Mouse (Mus musculus): ENCODE measurements around the gene Csnk2a1. TPM values are rescaled to one million over a fixed set of nuclear protein-coding genes. Genes with fewer than 3 reads are reported as not detected.

Csnk2a1 gene
- polyA plus RNA-seq, 1 experiment from 2014 or later: 86.5 TPM

DNA sequence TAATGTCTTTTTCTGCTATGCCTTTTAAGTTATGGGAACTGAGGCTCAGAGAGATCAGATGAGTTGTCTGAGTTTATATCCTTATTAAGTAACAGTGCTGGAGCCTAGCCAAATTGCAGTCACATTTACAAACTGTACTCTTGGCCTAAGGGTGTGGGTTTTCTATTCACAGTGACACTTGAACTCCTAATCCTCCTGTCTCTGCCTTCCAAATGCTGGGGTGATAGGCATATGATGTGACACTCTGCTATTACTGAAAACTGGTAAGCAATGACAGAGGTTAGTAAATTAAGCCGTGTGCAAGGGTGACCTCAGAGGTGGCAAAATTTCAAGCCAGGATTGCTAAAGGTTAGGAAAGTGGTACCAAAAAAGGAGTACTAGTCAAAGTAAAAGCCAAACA is 9.7 kb upstream of the Csnk2a1 start:
- DNase-seq (ENCODE audit: low spot score): no peak

GRCm38 (mm10) chr2:152223521-152224300 is 2.9 kb upstream of the Csnk2a1 start:
- H3K27ac ChIP-seq (replicated peaks; ENCODE audit: low read depth, low read length): no peak overlapping the region
- no peaks in the 10 kb centered on the region for H3K36me3 ChIP-seq (ENCODE audit: control insufficient read depth, insufficient read depth, low read length)
- H3K27me3 ChIP-seq (ENCODE audit: control insufficient read depth, insufficient read depth, low read length): no peaks in the 10 kb centered on the region
- no peak for ATAC-seq (ENCODE audit: insufficient number of reproducible peaks, low FRiP score, low TSS enrichment, low read depth)
- no peak for DNase-seq (ENCODE audit: low spot score)
- H3K4me2 ChIP-seq (ENCODE audit: low read depth, severe bottlenecking): no peak overlapping the region
- H3K9ac ChIP-seq (ENCODE audit: low read length): no peak overlapping the region
- H3K9me3 ChIP-seq (ENCODE audit: control insufficient read depth, low read length): no peaks in the 10 kb centered on the region
- H3K4me3 ChIP-seq (ENCODE audit: low read depth, low read length): no peak overlapping the region
- 78% methylated on average over 8 of the region's 8 CpGs for WGBS
- peaks cover 7% of the 10 kb centered on the region for H3K4me1 ChIP-seq (ENCODE audit: control insufficient read depth, insufficient read depth, low read length)

More for the DNA sequence above, 9.7 kb upstream of the Csnk2a1 start:
- H3K9ac ChIP-seq (ENCODE audit: low read length): no peak overlapping the region
- H3K4me1 ChIP-seq (ENCODE audit: control insufficient read depth, insufficient read depth, low read length): no peaks in the 10 kb centered on the region
- no peaks in the 10 kb centered on the region for H3K27me3 ChIP-seq (ENCODE audit: control insufficient read depth, insufficient read depth, low read length)
- no peaks in the 10 kb centered on the region for H3K36me3 ChIP-seq (ENCODE audit: control insufficient read depth, insufficient read depth, low read length)
- WGBS: 89% methylated on average over 1 of the region's 1 CpGs
- H3K4me2 ChIP-seq (ENCODE audit: low read depth, severe bottlenecking): no peak overlapping the region
- ATAC-seq (ENCODE audit: insufficient number of reproducible peaks, low FRiP score, low TSS enrichment, low read depth): no peak
- no peaks in the 10 kb centered on the region for H3K9me3 ChIP-seq (ENCODE audit: control insufficient read depth, low read length)
- no peak overlapping the region for H3K4me3 ChIP-seq (ENCODE audit: low read depth, low read length)
- no peak overlapping the region for H3K27ac ChIP-seq (replicated peaks; ENCODE audit: low read depth, low read length)

GRCm38 (mm10) chr2:152225536-152225935 is 1.1 kb upstream of the Csnk2a1 start:
- H3K4me2 ChIP-seq (ENCODE audit: low read depth, severe bottlenecking): no peak overlapping the region
- no peaks in the 10 kb centered on the region for H3K36me3 ChIP-seq (ENCODE audit: control insufficient read depth, insufficient read depth, low read length)
- H3K4me1 ChIP-seq (ENCODE audit: control insufficient read depth, insufficient read depth, low read length): peaks cover 7% of the 10 kb centered on the region
- H3K9me3 ChIP-seq (ENCODE audit: control insufficient read depth, low read length): no peaks in the 10 kb centered on the region
- ATAC-seq (ENCODE audit: insufficient number of reproducible peaks, low FRiP score, low TSS enrichment, low read depth): no peak
- H3K27me3 ChIP-seq (ENCODE audit: control insufficient read depth, insufficient read depth, low read length): no peaks in the 10 kb centered on the region
- no peak overlapping the region for H3K4me3 ChIP-seq (ENCODE audit: low read depth, low read length)
- no peak overlapping the region for H3K27ac ChIP-seq (replicated peaks; ENCODE audit: low read depth, low read length)
- no peak for DNase-seq (ENCODE audit: low spot score)
- WGBS: 83% methylated on average over 7 of the region's 7 CpGs
- H3K9ac ChIP-seq (ENCODE audit: low read length): no peak overlapping the region

- H3K27ac ChIP-seq (replicated peaks; ENCODE audit: low read depth, low read length): peak overlapping the region; percentile 96
- H3K27me3 ChIP-seq (ENCODE audit: control insufficient read depth, insufficient read depth, low read length): no peaks in the 10 kb centered on the region
- DNase-seq (ENCODE audit: low spot score) (peak; percentile 78), ATAC-seq (ENCODE audit: insufficient number of reproducible peaks, low FRiP score, low TSS enrichment, low read depth) (peak; percentile 78)
- peak overlapping the region; percentile 97 for H3K4me3 ChIP-seq (ENCODE audit: low read depth, low read length)
- no peaks in the 10 kb centered on the region for H3K9me3 ChIP-seq (ENCODE audit: control insufficient read depth, low read length)
- H3K4me2 ChIP-seq (ENCODE audit: low read depth, severe bottlenecking): peak overlapping the region; percentile 68
- under 1% methylated on average over 38 of the region's 38 CpGs for WGBS
- H3K9ac ChIP-seq (ENCODE audit: low read length): peak overlapping the region; percentile 96
- H3K4me1 ChIP-seq (ENCODE audit: control insufficient read depth, insufficient read depth, low read length): peaks cover 7% of the 10 kb centered on the region
- H3K36me3 ChIP-seq (ENCODE audit: control insufficient read depth, insufficient read depth, low read length): no peaks in the 10 kb centered on the region
These were observed 427 bp downstream of the Csnk2a1 start for GRCm38 (mm10) chr2:152227051-152227481.

DNA sequence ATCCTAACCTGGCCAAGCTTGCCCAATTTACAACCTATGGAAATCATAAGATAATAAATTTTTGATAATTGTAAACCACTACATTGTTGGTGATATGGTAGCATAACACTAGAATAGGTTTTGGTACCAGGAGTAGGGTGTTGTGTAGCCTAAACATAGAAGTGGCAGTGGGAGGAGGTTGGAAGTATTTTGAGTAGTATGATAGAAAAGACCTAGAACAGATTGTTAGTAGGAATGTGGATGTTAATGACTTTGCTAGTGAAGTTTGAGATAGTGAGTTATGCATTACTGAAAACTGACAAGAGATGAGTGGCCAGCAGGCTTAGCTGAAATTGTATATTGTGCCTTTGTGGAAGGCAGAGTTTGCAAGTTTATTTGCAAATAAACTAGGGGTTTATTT is 3.4 kb downstream of the Csnk2a1 start:
- no peak overlapping the region for H3K4me2 ChIP-seq (ENCODE audit: low read depth, severe bottlenecking)
- H3K36me3 ChIP-seq (ENCODE audit: control insufficient read depth, insufficient read depth, low read length): no peaks in the 10 kb centered on the region
- H3K27ac ChIP-seq (replicated peaks; ENCODE audit: low read depth, low read length): no peak overlapping the region
- H3K27me3 ChIP-seq (ENCODE audit: control insufficient read depth, insufficient read depth, low read length): no peaks in the 10 kb centered on the region
- peaks cover 7% of the 10 kb centered on the region for H3K4me1 ChIP-seq (ENCODE audit: control insufficient read depth, insufficient read depth, low read length)
- ATAC-seq (ENCODE audit: insufficient number of reproducible peaks, low FRiP score, low TSS enrichment, low read depth): no peak
- H3K9ac ChIP-seq (ENCODE audit: low read length): no peak overlapping the region
- no peaks in the 10 kb centered on the region for H3K9me3 ChIP-seq (ENCODE audit: control insufficient read depth, low read length)
- no peak overlapping the region for H3K4me3 ChIP-seq (ENCODE audit: low read depth, low read length)
- DNase-seq (ENCODE audit: low spot score): no peak

DNA sequence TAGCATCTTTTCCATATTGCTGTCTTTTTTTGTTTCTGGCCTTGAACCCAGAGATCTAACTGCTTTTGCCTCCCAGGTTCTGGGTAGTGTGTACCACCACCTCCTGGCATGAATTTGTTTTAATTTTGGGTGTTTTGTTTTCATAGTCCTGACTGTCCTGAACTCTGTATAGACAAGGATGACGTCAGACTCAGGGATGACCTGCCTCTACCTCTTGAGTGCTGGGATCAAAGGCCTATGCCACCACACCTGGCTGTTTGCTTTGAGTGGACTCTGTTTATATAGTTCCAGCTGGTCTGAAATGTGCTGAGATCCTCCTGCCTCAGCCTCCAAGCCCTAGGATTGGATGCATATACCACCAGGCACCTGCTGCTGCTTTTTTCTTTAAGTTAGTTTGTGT is 11.3 kb downstream of the Csnk2a1 start:
- WGBS: 96% methylated on average over 1 of the region's 1 CpGs
- no peak overlapping the region for H3K27ac ChIP-seq (replicated peaks; ENCODE audit: low read depth, low read length)
- ATAC-seq (ENCODE audit: insufficient number of reproducible peaks, low FRiP score, low TSS enrichment, low read depth) (no peak), DNase-seq (ENCODE audit: low spot score) (no peak)
- no peaks in the 10 kb centered on the region for H3K4me1 ChIP-seq (ENCODE audit: control insufficient read depth, insufficient read depth, low read length)
- peaks cover 10% of the 10 kb centered on the region for H3K36me3 ChIP-seq (ENCODE audit: control insufficient read depth, insufficient read depth, low read length)
- H3K27me3 ChIP-seq (ENCODE audit: control insufficient read depth, insufficient read depth, low read length): no peaks in the 10 kb centered on the region
- no peak overlapping the region for H3K9ac ChIP-seq (ENCODE audit: low read length)
- H3K4me3 ChIP-seq (ENCODE audit: low read depth, low read length): no peak overlapping the region
- H3K4me2 ChIP-seq (ENCODE audit: low read depth, severe bottlenecking): no peak overlapping the region
- no peaks in the 10 kb centered on the region for H3K9me3 ChIP-seq (ENCODE audit: control insufficient read depth, low read length)

GRCm38 (mm10) chr2:152240580-152240979 is 13.9 kb downstream of the Csnk2a1 start:
- WGBS: 45% methylated on average over 2 of the region's 2 CpGs
- Histone ChIP-seq H3K4me2 (ENCODE audit: low read depth, severe bottlenecking) (no peak overlapping the region), H3K27ac (replicated peaks; ENCODE audit: low read depth, low read length) (no peak overlapping the region), H3K27me3 (ENCODE audit: control insufficient read depth, insufficient read depth, low read length) (no peaks in the 10 kb centered on the region), H3K9me3 (ENCODE audit: control insufficient read depth, low read length) (no peaks in the 10 kb centered on the region), H3K36me3 (ENCODE audit: control insufficient read depth, insufficient read depth, low read length) (peaks cover 10% of the 10 kb centered on the region), H3K4me1 (ENCODE audit: control insufficient read depth, insufficient read depth, low read length) (no peaks in the 10 kb centered on the region), H3K4me3 (ENCODE audit: low read depth, low read length) (no peak overlapping the region), H3K9ac (ENCODE audit: low read length) (no peak overlapping the region)
- no peak for DNase-seq (ENCODE audit: low spot score)
- no peak for ATAC-seq (ENCODE audit: insufficient number of reproducible peaks, low FRiP score, low TSS enrichment, low read depth)

DNA sequence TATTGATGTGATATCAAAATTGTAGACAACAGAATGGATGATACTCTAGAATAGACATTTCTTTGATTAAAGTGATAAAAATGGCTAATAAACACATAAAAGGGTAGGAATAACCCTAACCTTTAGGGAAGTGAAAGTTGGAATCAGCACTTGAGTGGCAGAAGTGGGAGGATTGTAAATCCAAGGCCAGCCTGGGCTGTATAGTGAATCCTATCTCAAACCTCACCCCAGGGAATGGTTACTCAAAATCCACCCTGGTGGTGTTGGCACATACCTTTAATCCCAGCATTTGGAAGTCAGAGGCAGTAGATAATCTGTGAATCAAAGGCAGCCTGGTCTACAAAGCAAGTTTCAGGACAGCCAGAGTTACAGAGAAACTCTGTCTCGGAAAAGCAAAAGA is 20.6 kb downstream of the Csnk2a1 start:
- no peaks in the 10 kb centered on the region for H3K4me1 ChIP-seq (ENCODE audit: control insufficient read depth, insufficient read depth, low read length)
- no peak overlapping the region for H3K27ac ChIP-seq (replicated peaks; ENCODE audit: low read depth, low read length)
- no peaks in the 10 kb centered on the region for H3K9me3 ChIP-seq (ENCODE audit: control insufficient read depth, low read length)
- WGBS: 92% methylated on average over 1 of the region's 1 CpGs
- no peak overlapping the region for H3K9ac ChIP-seq (ENCODE audit: low read length)
- no peak for DNase-seq (ENCODE audit: low spot score)
- H3K4me3 ChIP-seq (ENCODE audit: low read depth, low read length): no peak overlapping the region
- no peak for ATAC-seq (ENCODE audit: insufficient number of reproducible peaks, low FRiP score, low TSS enrichment, low read depth)
- H3K36me3 ChIP-seq (ENCODE audit: control insufficient read depth, insufficient read depth, low read length): peaks cover under 1% of the 10 kb centered on the region; the same call in 1 of the 2 replicates
- no peaks in the 10 kb centered on the region for H3K27me3 ChIP-seq (ENCODE audit: control insufficient read depth, insufficient read depth, low read length)
- H3K4me2 ChIP-seq (ENCODE audit: low read depth, severe bottlenecking): no peak overlapping the region

GRCm38 (mm10) chr2:152250511-152250910 is 23.9 kb downstream of the Csnk2a1 start:
- WGBS: 84% methylated on average over 2 of the region's 4 CpGs
- Histone ChIP-seq H3K9me3 (ENCODE audit: control insufficient read depth, low read length) (no peaks in the 10 kb centered on the region), H3K36me3 (ENCODE audit: control insufficient read depth, insufficient read depth, low read length) (peaks cover 6% of the 10 kb centered on the region; the same call in 1 of the 2 replicates), H3K4me2 (ENCODE audit: low read depth, severe bottlenecking) (no peak overlapping the region), H3K4me1 (ENCODE audit: control insufficient read depth, insufficient read depth, low read length) (no peaks in the 10 kb centered on the region), H3K9ac (ENCODE audit: low read length) (no peak overlapping the region), H3K27ac (replicated peaks; ENCODE audit: low read depth, low read length) (no peak overlapping the region), H3K4me3 (ENCODE audit: low read depth, low read length) (no peak overlapping the region), H3K27me3 (ENCODE audit: control insufficient read depth, insufficient read depth, low read length) (no peaks in the 10 kb centered on the region)
- no peak for DNase-seq (ENCODE audit: low spot score)
- no peak for ATAC-seq (ENCODE audit: insufficient number of reproducible peaks, low FRiP score, low TSS enrichment, low read depth)
